Mouse (Mus musculus): ENCODE data around the gene Sestd1. TPM values are rescaled to one million over a fixed set of nuclear protein-coding genes. Genes with fewer than 3 reads are reported as not detected.

Gene Sestd1
- polyA plus RNA-seq, 1 experiment from 2014 or later, result 23.0 TPM

Other genes starting within 250 kb of the Sestd1 start
- 2.1 and 4.4 TPM in 2 replicates for gene Ccdc141, start 110.0 kb downstream of the Sestd1 start, polyA plus RNA-seq (2016; fragmentation: Nextera tagmentation; extraction: Ambion mirVana)